Mouse (Mus musculus): ENCODE data around the gene Spindoc. TPM values are rescaled to one million over a fixed set of nuclear protein-coding genes. Genes with fewer than 3 reads are reported as not detected.

Spindoc gene
- total and polyA plus RNA-seq, 3 experiments = 13.0 to 54.1 TPM; not detected in 1

DNA sequence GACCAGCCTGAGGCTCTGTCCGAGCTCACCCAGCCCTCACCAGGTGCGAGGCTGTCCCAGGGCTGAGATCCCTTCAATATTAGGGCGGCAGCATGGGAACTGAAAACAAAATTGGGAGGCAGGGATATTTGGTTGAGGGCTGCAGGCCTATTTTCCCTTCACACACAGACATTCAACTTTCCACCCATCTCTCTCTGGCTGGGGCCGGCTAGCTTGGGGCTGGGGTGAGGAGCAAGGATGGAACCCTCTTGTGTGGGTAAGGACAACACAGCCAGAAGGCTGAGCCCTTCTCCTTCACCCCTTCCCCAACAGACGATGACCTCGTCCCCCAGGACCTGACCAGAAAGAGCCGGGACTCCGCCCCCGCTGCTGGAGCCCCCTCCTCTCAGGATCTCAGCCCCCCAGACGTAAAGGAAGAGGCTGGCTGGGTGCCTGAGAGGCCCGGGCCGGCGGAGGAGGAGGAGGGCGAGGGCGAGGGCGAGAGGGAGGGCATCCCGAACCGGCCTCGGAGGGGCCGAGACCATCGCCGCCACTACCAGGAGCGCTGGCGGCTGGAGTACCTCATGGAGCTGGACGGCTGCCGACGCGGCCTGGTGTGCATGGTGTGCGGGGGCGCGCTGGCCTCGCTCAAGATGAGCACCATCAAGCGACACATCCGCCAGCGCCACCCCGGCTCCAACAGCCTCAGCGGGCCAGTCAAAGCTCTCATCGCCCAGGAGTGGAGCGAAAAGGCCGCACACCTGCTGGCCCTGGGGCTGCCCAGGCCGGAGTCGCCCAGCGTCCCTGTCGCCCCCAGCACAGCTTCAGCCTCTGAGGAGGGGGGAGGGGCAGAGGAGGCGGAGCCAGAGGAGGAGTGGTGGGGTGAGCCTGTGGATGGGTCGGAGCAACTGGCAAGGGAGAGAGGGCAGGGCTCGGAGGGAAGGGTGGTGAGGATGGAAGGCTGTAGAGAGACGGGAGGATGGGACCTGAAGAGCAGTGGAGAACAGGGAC is 39.1 kb upstream of the Spindoc start:
- Histone ChIP-seq H3K4me1 (ENCODE audit: control insufficient read depth in 1 of 2, insufficient read depth in 2 of 2, low read length in 2 of 2) (peaks cover 4 to 21% of the 10 kb centered on the region in 2 experiments), H3K9ac (ENCODE audit: control insufficient read depth, low read depth, low read length, poor library complexity, severe bottlenecking) (no peak overlapping the region), H3K27me3 (ENCODE audit: control insufficient read depth in 1 of 2, insufficient read depth in 2 of 2, low read length in 2 of 2) (no peaks in the 10 kb centered on the region; a peak in 1 of 4 replicates), H3K79me2 (ENCODE audit: control insufficient read depth, insufficient read depth, low read length, poor library complexity) (peaks cover 19% of the 10 kb centered on the region), H3K27ac (ENCODE audit: control insufficient read depth, low read depth, low read length) (no peak overlapping the region), H3K36me3 (ENCODE audit: control insufficient read depth in 1 of 2, insufficient read depth in 2 of 2, low read length in 2 of 2) (peaks cover 0 to 17% of the 10 kb centered on the region in 2 experiments; a peak in 3 of 4 replicates), H3K9me3 (replicated peaks; ENCODE audit: insufficient read depth, low read length) (no peaks in the 10 kb centered on the region), H3K4me3 (ENCODE audit: control insufficient read depth in 1 of 2, insufficient read depth in 1 of 2, low read depth in 2 of 2, low read length in 2 of 2) (no peak overlapping the region)
- DNase-seq (ENCODE audit: low read depth, low spot score) = no peak
- no peak for TF ChIP-seq GABPA (IDR thresholded peaks at IDR 0.05; ENCODE audit: low read depth, low read length)
- TF ChIP-seq MAX (IDR thresholded peaks at IDR 0.05; ENCODE audit: low read length) = no peak
- no peak for TF ChIP-seq BHLHE40 (IDR thresholded peaks at IDR 0.05; ENCODE audit: borderline replicate concordance, low read depth, low read length)
- no peak for TF ChIP-seq MYB (IDR thresholded peaks at IDR 0.05; ENCODE audit: low read depth, low read length)
- TF ChIP-seq NRF1 (IDR thresholded peaks at IDR 0.05; ENCODE audit: insufficient read depth, low read depth, low read length, poor library complexity, severe bottlenecking) = no peak

DNA sequence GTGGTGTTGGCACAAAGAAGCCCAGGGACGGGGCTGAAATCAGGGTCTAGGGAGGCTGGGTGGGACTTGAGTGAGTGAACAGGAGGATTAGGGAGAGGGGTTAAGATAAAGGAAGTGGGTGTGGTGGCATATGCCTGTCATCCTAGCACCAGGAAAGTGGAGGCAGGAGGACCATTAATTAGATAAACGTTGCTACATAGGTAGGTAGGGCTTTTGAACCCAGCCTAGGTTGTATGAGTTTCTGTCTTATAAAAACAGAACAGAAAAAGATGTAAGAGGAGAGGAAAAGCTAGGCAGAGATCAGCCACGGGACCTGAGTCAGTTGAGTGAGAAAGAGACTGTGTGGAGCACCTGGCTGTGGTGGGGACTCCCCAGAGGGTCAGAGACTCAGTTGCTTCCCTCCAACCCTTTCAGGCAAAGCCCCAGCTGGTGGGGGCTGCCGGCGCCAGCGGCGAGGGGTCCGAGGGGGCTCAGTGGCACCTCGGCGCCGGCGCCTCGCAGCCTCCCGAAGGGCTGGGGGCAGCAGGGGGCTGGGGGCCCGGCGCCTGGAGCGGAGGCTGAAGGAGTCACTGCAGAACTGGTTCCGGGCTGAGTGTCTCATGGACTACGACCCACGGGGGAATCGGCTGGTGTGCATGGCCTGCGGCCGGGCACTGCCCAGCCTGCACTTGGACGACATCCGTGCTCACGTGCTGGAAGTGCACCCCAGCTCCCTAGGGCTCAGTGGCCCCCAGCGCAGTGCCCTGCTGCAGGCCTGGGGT is 38.2 kb upstream of the Spindoc start:
- no peak for DNase-seq (ENCODE audit: low read depth, low spot score)
- Histone ChIP-seq H3K9me3 (replicated peaks; ENCODE audit: insufficient read depth, low read length) (no peaks in the 10 kb centered on the region), H3K27ac (ENCODE audit: control insufficient read depth, low read depth, low read length) (no peak overlapping the region), H3K4me1 (ENCODE audit: control insufficient read depth in 1 of 2, insufficient read depth in 2 of 2, low read length in 2 of 2) (peaks cover 4 to 21% of the 10 kb centered on the region in 2 experiments), H3K9ac (ENCODE audit: control insufficient read depth, low read depth, low read length, poor library complexity, severe bottlenecking) (no peak overlapping the region), H3K79me2 (ENCODE audit: control insufficient read depth, insufficient read depth, low read length, poor library complexity) (peaks cover 19% of the 10 kb centered on the region), H3K36me3 (ENCODE audit: control insufficient read depth in 1 of 2, insufficient read depth in 2 of 2, low read length in 2 of 2) (peaks cover 0 to 17% of the 10 kb centered on the region in 2 experiments; a peak in 3 of 4 replicates), H3K4me3 (ENCODE audit: control insufficient read depth in 1 of 2, insufficient read depth in 1 of 2, low read depth in 2 of 2, low read length in 2 of 2) (no peak overlapping the region), H3K27me3 (ENCODE audit: control insufficient read depth in 1 of 2, insufficient read depth in 2 of 2, low read length in 2 of 2) (no peaks in the 10 kb centered on the region; a peak in 1 of 4 replicates)
- TF ChIP-seq ETS1 (IDR thresholded peaks at IDR 0.05; ENCODE audit: low read depth, low read length) (no peak), GATA1 (IDR thresholded peaks at IDR 0.05; ENCODE audit: low read depth, low read length) (0 out of 2 replicates have a peak, but pooled peaks have one; percentile 8), SIN3A (IDR thresholded peaks at IDR 0.05; ENCODE audit: low read length) (no peak), MAX (IDR thresholded peaks at IDR 0.05; ENCODE audit: low read length) (no peak), ZMIZ1 (IDR thresholded peaks at IDR 0.05; ENCODE audit: low read depth, low read length) (no peak), USF1 (IDR thresholded peaks at IDR 0.05; ENCODE audit: low read depth, low read length) (no peak), UBTF (IDR thresholded peaks at IDR 0.05; ENCODE audit: borderline replicate concordance, insufficient read depth, low read depth, low read length) (no peak)
